Mouse (Mus musculus) G1E (cell line): ENCODE measurements at regions not wholly inside any gene's neighbourhood (a gene's known extent, or its start where the extent isn't known, plus 50 kb on each side); places are given as distances from the start of the nearest gene placed in this dataset.

Experiments
- ATAC-seq: 2 replicates; pipeline ENCODE4 v1.8.0; 2016; ENCODE audit warnings: mild to moderate bottlenecking; ENCODE audit not compliant: insufficient number of reproducible peaks, poor library complexity, low FRiP score, severe bottlenecking; ENCODE audit errors: extremely low read depth
- DNase-seq: peaks from one replicate; pipeline ENCODE4 v3.0.0; 2012; ENCODE audit warnings: low spot score
- H3K27me3 ChIP-seq: 2 replicates; pipeline ENCODE4 v1.6.1; 2012; ENCODE audit warnings: mild to moderate bottlenecking, low read length, inconsistent platforms; ENCODE audit not compliant: insufficient read depth
- H3K36me3 ChIP-seq: replicated peaks from 2 replicates; pipeline ENCODE3; 2012; ENCODE audit warnings: mild to moderate bottlenecking, inconsistent platforms
- H3K4me1 ChIP-seq: 2 replicates; pipeline ENCODE4 v1.6.1; 2012; ENCODE audit warnings: low read depth, low read length, inconsistent platforms, mixed read lengths; ENCODE audit not compliant: insufficient read depth
- H3K4me3 ChIP-seq: 2 replicates; pipeline ENCODE4 v1.5.1; 2012; ENCODE audit warnings: low read depth, mild to moderate bottlenecking, inconsistent platforms, low read length, moderate library complexity, mixed read lengths
- H3K9me3 ChIP-seq: replicated peaks from 2 replicates; pipeline ENCODE4 v1.6.1; 2012; ENCODE audit warnings: inconsistent platforms
- CTCF ChIP-seq: IDR thresholded peaks from 2 replicates; pipeline ENCODE4 v1.5.1; 2012; ENCODE audit warnings: low read depth, low read length, inconsistent platforms, mixed read lengths
- GATA1 ChIP-seq: IDR thresholded peaks from 2 replicates; pipeline ENCODE4 v1.6.1; 2012; ENCODE audit warnings: borderline replicate concordance, low read length, inconsistent platforms, mixed read lengths
- GATA2 ChIP-seq: IDR thresholded peaks from 2 replicates; pipeline ENCODE4 v1.6.1; 2012; ENCODE audit warnings: low read depth, low read length, inconsistent platforms, borderline replicate concordance
- POLR2AphosphoS5 ChIP-seq: IDR thresholded peaks from 2 replicates; pipeline ENCODE4 v1.6.1; 2012; ENCODE audit warnings: low read depth, low read length, inconsistent platforms; ENCODE audit not compliant: insufficient replicate concordance
- TAL1 ChIP-seq: conservative IDR thresholded peaks from 2 replicates; pipeline ENCODE4 v1.6.1; 2012; ENCODE audit warnings: low read depth, low read length, inconsistent platforms, mixed read lengths

DNA sequence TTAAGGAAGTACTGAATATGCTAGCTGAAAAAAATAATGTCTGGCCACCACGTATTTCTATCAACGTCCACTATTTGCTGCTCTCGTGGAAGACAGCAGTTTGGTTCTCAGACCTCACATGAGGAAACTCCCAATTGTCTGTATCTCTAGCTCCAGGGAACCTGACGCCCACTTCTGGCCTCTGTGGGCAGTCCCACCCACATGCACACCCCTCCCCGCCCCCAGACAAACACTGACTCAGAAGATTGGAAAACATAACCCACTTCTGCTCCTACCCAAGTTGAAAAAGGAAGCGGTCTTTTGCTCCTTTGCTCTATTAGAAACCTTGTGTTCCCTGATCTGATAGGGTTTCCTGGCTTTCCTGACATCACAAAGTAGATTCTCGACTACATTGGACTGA, 99.9 kb upstream of the Ccdc54 start:
- no peak for TF ChIP-seq TAL1
- TF ChIP-seq GATA2, result no peak
- TF ChIP-seq POLR2AphosphoS5, result no peak
- no peak for TF ChIP-seq GATA1
- no peak for TF ChIP-seq CTCF
- DNase-seq (no peak), ATAC-seq (no peak; the same call in 1 of the 2 replicates)
- H3K4me3 ChIP-seq, result no peak overlapping the region
- no peaks in the 10 kb centered on the region for H3K36me3 ChIP-seq
- H3K4me1 ChIP-seq, result peaks cover 3% of the 10 kb centered on the region; the same call in 1 of the 2 replicates
- H3K27me3 ChIP-seq, result peaks cover 3% of the 10 kb centered on the region; the same call in 1 of the 2 replicates
- H3K9me3 ChIP-seq, result no peaks in the 10 kb centered on the region

DNA sequence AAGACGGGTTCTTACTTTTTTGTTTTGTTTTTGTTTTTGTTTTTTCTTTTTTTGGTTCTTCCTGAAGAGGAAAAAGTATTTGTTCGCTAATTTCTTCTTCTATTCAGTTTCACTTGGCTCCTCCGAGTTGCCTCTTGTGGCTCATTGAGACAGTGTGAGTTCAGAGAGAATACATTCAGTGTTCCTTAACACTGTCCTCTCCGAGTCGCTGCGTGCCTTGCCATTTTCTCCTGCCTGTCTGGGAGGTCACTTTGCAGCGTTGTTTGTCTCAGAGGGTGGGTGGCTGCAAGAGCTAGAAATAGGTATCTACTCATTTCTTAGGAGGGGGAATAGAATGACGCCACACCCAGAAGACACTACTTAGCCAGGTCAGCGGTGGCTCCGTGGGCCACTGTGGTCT, 98.6 kb upstream of the Ccdc54 start:
- ATAC-seq (no peak), DNase-seq (no peak)
- Histone ChIP-seq H3K9me3 (no peaks in the 10 kb centered on the region), H3K4me1 (peaks cover 3% of the 10 kb centered on the region; the same call in 1 of the 2 replicates), H3K36me3 (no peaks in the 10 kb centered on the region), H3K27me3 (peaks cover 3% of the 10 kb centered on the region; the same call in 1 of the 2 replicates), H3K4me3 (no peak overlapping the region)
- TF ChIP-seq TAL1, result no peak
- no peak for TF ChIP-seq GATA1
- no peak for TF ChIP-seq POLR2AphosphoS5
- no peak for TF ChIP-seq GATA2
- TF ChIP-seq CTCF, result no peak

DNA sequence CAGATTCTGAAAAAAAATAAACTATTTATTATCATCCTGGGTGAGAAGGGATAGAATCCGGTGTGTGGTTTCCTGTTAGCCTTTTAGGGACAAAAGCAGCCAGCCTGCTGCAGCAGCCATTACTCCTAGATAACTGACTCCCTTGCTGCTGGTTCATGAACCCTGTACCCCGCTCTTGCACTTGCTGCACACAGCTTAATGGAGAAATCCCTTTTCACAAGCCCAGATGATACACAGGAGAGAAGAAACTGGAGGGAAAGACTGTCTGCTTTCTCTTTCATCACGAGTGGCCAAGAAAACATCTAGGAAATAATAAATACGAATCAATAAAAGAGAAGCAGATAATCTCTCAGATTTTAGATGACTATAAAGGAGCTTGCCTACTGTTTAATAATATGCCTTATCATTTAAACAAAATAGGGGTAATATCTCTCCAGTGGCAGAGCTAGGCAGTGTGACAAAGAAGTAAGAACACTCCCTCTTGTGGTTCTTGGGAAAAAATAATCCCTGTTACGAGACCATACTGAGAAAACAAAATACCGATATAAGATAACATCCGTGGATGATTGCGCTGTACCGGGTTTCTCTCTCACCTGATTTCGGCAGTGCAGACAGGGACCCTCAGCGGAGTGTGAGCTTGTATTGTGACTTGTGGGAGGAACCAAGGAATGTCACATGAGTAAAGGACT, 98.0 kb upstream of the Ccdc54 start:
- TF ChIP-seq POLR2AphosphoS5 (no peak), TAL1 (no peak), CTCF (no peak), GATA1 (no peak), GATA2 (no peak)
- Histone ChIP-seq H3K9me3 (no peaks in the 10 kb centered on the region), H3K4me1 (peaks cover 3% of the 10 kb centered on the region; the same call in 1 of the 2 replicates), H3K4me3 (no peak overlapping the region), H3K36me3 (no peaks in the 10 kb centered on the region), H3K27me3 (peaks cover 3% of the 10 kb centered on the region; the same call in 1 of the 2 replicates)
- ATAC-seq (no peak), DNase-seq (no peak)

DNA sequence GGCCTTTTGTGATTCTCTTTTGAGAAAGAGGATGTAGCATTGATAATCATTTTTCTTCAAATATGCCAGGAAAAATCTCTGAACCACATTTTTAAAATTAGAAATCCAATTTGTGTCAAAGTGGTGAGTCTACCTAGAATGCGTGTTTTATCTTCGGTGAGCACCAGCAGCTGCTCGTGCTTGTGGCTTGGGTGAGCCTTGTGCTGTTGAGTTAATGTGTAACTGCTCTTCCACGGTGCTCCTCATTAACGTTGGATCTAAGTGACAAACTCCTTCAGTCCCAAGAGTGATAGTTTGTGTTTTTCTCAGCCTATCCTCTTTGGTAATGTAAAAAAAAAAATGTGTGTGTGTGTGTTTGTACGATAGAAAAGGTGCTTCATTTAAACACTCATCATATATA, 88.7 kb upstream of the Ccdc54 start:
- DNase-seq (no peak), ATAC-seq (no peak)
- no peaks in the 10 kb centered on the region for H3K9me3 ChIP-seq
- no peaks in the 10 kb centered on the region for H3K4me1 ChIP-seq
- H3K27me3 ChIP-seq, result no peaks in the 10 kb centered on the region
- H3K36me3 ChIP-seq, result no peaks in the 10 kb centered on the region
- no peak overlapping the region for H3K4me3 ChIP-seq
- TF ChIP-seq GATA1 (no peak), CTCF (no peak), GATA2 (no peak), POLR2AphosphoS5 (no peak), TAL1 (no peak)

DNA sequence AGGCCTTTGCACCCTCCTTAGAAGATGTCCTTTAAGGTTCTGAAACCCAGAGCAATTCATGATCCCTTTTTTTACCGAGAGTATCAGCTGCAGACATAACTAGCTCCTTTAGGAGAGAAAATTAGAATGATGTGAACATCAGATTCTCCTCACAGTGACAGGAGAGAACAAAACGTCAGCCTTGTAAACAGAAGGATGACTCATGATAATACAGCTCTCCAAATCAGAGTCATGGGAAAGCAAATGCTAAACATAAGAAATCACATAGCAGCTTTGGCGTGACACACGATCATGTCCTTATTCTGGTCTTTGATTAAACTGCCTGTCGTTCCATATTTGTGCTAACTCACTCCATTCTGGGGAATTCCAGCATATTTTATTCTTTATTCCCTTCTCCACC, 82.4 kb upstream of the Ccdc54 start:
- TF ChIP-seq CTCF (no peak), TAL1 (no peak), POLR2AphosphoS5 (no peak), GATA2 (no peak), GATA1 (no peak)
- H3K4me3 ChIP-seq, result no peak overlapping the region
- H3K9me3 ChIP-seq, result no peaks in the 10 kb centered on the region
- no peaks in the 10 kb centered on the region for H3K27me3 ChIP-seq
- no peak for DNase-seq
- no peaks in the 10 kb centered on the region for H3K4me1 ChIP-seq
- no peak for ATAC-seq
- no peaks in the 10 kb centered on the region for H3K36me3 ChIP-seq

DNA sequence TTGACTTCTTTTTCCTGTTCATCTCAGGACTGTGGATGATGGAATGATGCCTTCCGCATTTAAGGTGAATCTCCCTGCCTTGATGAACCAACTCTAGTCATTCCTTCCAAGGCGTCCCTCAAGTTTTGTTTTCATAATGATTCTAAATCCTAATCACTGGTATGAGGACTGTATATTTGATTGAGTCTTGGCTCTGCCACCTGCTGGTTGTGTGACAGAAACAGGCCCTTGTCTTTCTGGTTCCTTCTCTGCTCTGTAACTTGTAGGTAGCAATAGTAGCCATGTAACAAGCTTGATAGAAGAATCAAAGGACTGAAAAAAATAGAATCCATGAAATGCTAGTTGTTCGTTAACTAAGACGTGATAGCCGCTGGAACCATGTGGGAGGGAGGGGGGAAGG, 81.8 kb upstream of the Ccdc54 start:
- TF ChIP-seq TAL1, result no peak
- TF ChIP-seq CTCF, result no peak
- TF ChIP-seq POLR2AphosphoS5, result no peak
- TF ChIP-seq GATA2, result no peak
- no peak for TF ChIP-seq GATA1
- H3K4me1 ChIP-seq, result no peaks in the 10 kb centered on the region
- no peak overlapping the region for H3K4me3 ChIP-seq
- DNase-seq (no peak), ATAC-seq (no peak)
- no peaks in the 10 kb centered on the region for H3K36me3 ChIP-seq
- H3K27me3 ChIP-seq, result no peaks in the 10 kb centered on the region
- H3K9me3 ChIP-seq, result no peaks in the 10 kb centered on the region

DNA sequence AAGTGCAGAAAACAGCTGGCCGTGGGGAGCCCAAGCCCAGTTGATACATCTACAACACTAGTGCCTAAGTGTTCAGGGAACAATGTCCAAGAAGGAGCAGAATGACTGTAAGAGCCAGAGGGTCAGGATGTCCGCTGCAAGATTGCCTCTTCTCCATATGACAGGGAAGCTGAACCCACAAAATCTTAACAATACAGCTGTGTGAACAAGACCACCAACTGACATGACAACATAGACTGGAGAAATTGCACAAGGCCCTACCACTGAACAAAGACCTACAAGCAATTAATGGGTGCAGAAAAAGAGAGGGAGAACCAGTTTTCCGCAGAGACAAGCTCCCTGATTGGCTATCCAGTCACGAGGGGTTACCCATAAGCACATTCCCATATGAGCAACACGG, 80.2 kb upstream of the Ccdc54 start:
- no peak for TF ChIP-seq GATA1
- no peak for TF ChIP-seq TAL1
- TF ChIP-seq POLR2AphosphoS5, result no peak
- no peak for TF ChIP-seq CTCF
- no peak for TF ChIP-seq GATA2
- DNase-seq (no peak), ATAC-seq (no peak)
- no peaks in the 10 kb centered on the region for H3K4me1 ChIP-seq
- H3K36me3 ChIP-seq, result no peaks in the 10 kb centered on the region
- H3K4me3 ChIP-seq, result no peak overlapping the region
- no peaks in the 10 kb centered on the region for H3K27me3 ChIP-seq
- H3K9me3 ChIP-seq, result no peaks in the 10 kb centered on the region
